Mouse (Mus musculus): ENCODE data around the gene Rap1gap.

DNA sequence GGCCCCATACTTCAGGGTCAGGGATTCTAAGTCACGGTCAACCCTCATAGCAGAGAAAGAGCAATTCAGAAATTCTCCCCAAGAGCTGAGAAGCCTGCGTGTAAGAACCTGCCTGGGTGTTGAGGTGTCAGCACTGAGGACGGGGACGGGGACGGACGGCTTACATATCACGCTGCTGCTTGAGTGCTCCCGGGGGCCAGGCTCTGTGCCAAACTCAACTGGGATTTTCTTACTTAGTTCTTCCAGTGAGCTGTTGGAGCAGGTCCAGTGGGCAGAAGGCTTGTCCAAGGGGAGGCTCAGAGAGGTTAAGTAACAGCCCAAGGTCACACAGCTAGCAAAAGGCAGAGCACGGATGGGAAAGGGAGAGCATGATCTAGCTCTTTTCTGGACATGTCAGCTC lies 87.2 kb downstream of the Rap1gap start:
- TF ChIP-seq CTCF (IDR thresholded peaks at IDR 0.05; ENCODE audit: low read depth) (no peak), EP300 (IDR thresholded peaks at IDR 0.05; ENCODE audit: low read depth) (no peak)
